Mouse (Mus musculus): ENCODE results near the gene Cep164. TPM values are rescaled to one million over a fixed set of nuclear protein-coding genes. Genes with fewer than 3 reads are reported as not detected.

Cep164 gene
- total RNA-seq, 2 experiments from 2014 or later: 9.0 to 14.8 TPM

DNA sequence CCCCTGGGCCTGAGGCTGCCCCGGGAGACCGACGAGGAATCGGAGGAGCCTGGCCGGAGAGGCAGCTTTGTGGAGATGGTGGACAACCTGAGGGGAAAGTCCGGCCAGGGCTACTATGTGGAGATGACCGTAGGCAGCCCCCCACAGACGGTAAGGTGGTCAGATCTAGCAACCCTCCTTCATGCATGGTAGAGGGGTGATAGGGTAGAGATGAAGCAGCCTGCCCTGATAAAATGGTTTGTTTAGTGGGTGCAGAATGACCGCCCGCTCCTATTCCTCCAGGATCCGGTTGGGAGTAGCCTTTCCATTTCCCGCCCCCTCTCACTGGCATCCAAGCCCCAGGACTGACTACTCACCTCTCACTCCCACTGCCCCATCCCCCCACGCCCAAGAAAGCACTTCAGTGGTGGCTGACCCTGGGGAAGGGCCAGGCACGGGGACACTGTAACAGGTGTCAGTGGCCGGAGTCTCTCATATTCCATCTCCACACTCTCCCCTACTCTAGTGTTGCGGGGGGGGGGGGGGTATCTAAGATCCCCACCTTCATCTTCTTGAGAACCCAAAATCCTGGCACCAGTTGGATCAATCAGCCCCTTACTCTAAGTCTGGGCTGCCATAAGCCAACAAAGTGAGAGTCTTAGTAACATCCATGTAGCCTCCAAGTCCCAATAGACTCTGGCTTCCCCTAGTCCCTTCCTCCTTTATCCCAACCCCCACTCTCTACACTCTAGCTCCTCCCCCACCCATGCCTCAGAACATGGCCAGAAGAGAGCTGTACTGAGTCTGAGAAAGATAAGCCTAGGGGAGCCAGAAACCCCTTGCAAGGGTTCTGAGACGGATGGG lies 10.9 kb upstream of the Cep164 start:
- DNase-seq (ENCODE audit: extremely low spot score in 1 of 2, low spot score in 1 of 2): no peak

GRCm38 (mm10) chr9:45838434-45839138 lies 10.1 kb upstream of the Cep164 start, which contains the start of gene Bace1:
Gene Bace1, plus strand, starts transcription at chr9:45838580.
- peak; percentile 77 to 83 for DNase-seq (ENCODE audit: extremely low spot score in 1 of 2, low spot score in 1 of 2)

DNA sequence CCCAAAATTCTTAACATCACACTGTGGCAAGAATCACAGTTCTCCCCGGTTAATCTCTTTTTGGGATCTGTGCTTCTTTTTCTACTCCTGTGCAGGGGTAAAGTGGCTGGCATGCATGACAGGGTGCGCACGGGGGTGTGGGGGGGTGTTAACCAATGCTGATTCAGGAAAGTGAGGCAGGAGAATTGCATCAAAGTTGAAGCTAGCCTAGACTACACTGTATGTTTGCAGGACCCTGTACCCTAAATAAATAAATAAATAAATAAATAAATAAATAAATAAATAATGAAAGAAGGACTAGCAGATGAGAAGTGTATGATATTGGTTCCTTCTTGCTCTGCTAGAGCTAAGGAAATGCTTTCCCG lies 9.6 kb upstream of the Cep164 start:
- no peak for DNase-seq (ENCODE audit: extremely low spot score in 1 of 2, low spot score in 1 of 2)

GRCm38 (mm10) chr9:45833461-45833860 lies 5.0 kb upstream of the Cep164 start:
- DNase-seq (ENCODE audit: extremely low spot score in 1 of 2, low spot score in 1 of 2): no peak

- DNase-seq (ENCODE audit: extremely low spot score in 1 of 2, low spot score in 1 of 2): no peak
These were observed 4.4 kb upstream of the Cep164 start for GRCm38 (mm10) chr9:45832898-45833297.

GRCm38 (mm10) chr9:45829107-45829506 lies 616 bp upstream of the Cep164 start:
- peak in 1 of 2 experiments; percentile 63 for DNase-seq (ENCODE audit: extremely low spot score in 1 of 2, low spot score in 1 of 2)

DNA sequence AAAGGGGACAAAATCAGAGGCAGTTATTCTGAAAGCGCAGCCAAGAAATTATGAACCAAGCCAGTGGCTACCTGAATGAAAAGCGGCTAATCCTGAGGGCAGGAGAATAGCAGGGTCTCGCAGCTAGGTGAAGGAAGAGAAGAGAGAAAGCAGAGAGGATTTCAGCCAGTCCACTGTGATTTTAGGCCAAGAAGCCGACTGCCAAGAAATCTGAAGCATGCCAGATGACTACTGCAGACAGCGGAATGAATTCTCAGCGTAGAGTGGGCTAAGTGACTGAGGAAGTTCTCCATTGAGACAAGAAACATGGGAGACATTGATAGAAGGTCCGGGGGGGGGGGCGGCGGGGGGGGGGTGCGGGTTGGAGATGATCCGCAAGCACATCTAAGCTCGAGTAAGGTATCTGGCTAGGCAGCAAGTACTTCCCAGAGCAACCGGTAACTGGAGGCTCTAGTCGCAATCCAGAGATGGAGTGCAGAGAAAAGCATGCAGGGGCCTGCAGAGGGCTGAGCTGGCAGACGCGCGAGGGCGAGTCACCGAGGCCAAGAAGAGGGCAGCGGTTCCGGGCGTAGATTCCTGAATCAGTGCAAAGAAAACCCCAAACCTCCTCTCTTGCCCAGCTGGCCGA lies 714 bp downstream of the Cep164 start:
- no peak for DNase-seq (ENCODE audit: extremely low spot score in 1 of 2, low spot score in 1 of 2)

GRCm38 (mm10) chr9:45818406-45819011 lies 10.0 kb downstream of the Cep164 start:
- no peak for DNase-seq (ENCODE audit: extremely low spot score in 1 of 2, low spot score in 1 of 2)

DNA sequence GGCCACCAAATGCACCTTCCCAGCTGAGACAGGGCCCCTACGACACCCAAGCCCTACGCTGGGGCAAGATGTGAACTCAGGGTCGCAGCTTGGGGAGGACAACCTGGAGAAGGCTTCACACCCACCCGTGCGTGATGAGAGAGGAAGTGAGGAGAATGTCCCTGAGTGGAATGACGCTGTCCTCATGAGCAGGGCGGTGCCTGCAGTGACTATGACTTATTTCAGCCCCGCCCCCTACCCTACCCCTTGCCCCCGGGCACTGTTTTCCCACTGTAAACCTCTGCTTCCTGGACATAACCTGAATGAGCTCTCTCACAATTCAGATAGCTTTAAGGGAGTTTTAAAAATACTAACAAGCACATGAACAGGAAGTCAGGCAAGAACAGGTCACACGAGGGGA lies 13.0 kb downstream of the Cep164 start:
- DNase-seq (ENCODE audit: extremely low spot score in 1 of 2, low spot score in 1 of 2): no peak

DNA sequence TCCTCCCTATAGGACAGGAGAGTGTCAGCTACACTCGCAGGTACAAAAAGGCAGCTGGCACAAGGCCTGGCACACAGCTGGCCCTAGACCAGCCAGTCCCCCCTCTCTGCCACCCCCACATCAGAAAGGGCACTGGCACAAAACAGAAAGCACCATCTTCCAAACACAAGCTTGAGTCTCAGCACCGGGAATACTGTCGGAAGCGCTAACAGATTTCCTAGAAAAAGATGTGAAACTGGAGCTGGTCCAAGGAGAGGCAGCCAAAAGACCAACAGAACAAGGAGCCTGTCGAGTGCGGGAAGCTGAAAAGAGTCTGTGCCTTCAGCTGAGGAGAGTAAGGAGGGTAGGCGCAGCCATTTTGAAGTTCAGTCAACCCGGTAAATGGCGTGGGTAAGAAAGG lies 13.4 kb downstream of the Cep164 start:
- no peak for DNase-seq (ENCODE audit: extremely low spot score in 1 of 2, low spot score in 1 of 2)

DNA sequence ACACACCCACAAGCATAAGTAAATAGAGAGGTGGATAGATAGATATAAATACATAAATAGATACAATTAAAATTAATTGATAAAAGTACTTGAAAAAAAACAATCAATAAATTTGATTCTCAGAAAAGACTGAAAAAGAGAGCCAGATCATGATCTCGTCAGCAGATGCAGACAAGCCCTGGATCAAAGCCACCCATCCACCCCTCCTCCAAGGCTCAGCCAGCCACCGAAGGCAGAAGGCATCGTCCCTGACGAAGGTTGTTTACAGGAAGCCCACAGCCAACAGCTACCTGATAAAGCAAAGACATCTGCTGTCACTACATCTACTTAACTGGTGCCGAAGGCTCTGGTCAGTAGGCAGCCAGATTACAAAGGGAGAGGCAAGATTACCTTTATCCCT lies 16.5 kb downstream of the Cep164 start:
- DNase-seq (ENCODE audit: extremely low spot score in 1 of 2, low spot score in 1 of 2): no peak

DNA sequence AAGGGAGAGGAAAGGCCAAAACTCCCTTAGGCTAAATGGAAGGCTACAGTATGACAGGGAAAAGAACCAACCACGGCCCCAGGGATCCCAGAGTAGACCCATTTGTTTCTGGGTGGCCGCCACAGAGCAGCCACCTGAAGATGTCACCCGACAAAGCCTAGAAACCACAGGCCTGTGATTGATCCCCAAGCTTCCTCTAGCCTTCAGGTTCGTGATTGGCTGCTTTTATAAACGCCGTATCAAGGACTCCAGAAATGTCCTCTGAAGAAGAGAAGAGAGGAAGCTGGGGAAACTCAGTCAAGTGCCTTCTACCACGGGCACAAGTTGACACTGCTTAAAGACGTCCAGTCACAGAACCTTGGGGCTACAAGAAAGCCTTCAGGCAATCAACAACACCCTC lies 20.7 kb downstream of the Cep164 start:
- DNase-seq (ENCODE audit: extremely low spot score in 1 of 2, low spot score in 1 of 2): no peak

DNA sequence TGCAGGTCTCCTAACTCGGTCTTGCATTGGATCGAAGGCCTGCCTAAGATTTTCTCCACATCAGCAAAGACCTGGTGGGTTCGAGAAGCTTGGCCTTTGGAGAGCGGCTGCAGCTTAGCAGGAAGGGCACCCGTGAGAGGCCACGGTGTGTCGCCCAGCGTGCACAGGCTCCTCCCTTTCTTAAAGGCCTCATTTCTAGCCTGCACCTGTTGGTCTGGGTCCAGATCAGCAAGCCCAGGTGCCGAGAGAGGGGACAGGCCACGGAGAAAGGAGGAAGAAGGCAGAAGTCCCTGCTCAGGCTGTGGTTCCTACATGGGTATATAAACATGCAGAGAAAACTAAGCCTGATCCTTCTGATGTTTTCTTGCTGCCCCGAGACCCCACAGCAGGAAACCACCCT lies 21.2 kb downstream of the Cep164 start:
- no peak for DNase-seq (ENCODE audit: extremely low spot score in 1 of 2, low spot score in 1 of 2)

GRCm38 (mm10) chr9:45806847-45807246 lies 21.6 kb downstream of the Cep164 start:
- no peak for DNase-seq (ENCODE audit: extremely low spot score in 1 of 2, low spot score in 1 of 2)

GRCm38 (mm10) chr9:45803070-45803774 lies 25.3 kb downstream of the Cep164 start:
- no peak for DNase-seq (ENCODE audit: extremely low spot score in 1 of 2, low spot score in 1 of 2)

GRCm38 (mm10) chr9:45799402-45799801 lies 29.1 kb downstream of the Cep164 start:
- peak in 1 of 2 experiments; percentile 46 for DNase-seq (ENCODE audit: extremely low spot score in 1 of 2, low spot score in 1 of 2)

DNA sequence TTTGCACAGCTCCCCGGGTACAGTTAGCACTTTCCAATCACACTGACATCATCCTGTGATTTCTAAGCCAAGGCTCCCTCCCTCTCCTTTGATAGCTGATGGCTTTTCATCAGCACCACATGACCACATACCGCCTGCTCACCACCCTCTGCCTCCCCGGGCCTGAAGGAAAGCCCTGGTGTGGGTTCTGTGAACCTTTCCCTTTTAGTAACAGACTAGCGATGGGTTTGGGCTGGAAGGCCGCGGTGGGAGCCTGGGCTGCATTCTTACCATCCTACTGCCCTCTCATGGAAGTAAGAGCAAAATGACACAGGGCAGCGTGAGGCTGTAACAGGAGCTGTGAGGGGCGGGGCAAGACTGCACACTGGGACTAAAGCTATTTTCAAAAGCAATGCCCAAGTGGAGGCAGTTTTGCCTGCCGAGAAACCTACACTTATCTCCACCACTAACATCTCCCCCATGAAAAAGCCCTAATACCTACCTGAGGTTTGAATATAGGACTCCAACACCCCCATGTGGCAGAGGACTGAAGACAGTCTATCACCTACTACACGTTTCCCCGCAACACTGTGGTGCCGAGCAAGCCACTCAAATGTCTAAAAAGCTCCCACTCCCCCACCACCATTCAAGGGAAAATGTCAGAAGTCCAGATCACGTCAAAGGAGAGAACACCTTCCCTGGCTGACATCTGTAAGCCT lies 29.9 kb downstream of the Cep164 start:
- peak in 1 of 2 experiments; percentile 31 for DNase-seq (ENCODE audit: extremely low spot score in 1 of 2, low spot score in 1 of 2)

GRCm38 (mm10) chr9:45797271-45797670 lies 31.2 kb downstream of the Cep164 start:
- DNase-seq (ENCODE audit: extremely low spot score in 1 of 2, low spot score in 1 of 2): no peak

DNA sequence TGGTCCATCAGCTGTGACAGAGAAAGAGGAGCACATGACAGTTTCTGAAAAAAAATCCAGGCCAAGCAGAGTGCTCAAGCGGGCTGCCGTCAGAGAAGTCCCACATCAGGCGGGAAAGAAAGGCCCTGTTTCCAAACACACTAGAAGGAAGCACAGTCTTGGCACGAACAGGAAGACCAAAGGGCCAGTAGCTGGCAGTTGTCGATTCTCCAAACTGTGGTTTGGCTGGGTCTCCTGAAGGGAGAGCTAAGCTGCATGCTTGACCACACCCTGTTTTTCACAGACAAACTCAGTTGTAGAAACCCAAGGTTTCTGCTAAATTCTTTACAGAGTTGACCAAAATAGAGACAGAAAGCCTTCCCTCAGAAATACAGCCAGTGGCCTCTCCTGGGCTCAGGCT lies 32.8 kb downstream of the Cep164 start:
- no peak for DNase-seq (ENCODE audit: extremely low spot score in 1 of 2, low spot score in 1 of 2)

GRCm38 (mm10) chr9:45793697-45794096 lies 34.8 kb downstream of the Cep164 start:
- DNase-seq (ENCODE audit: extremely low spot score in 1 of 2, low spot score in 1 of 2): no peak
